Mouse (Mus musculus) hindbrain, embryonic 14.5 days (tissue): ENCODE data around the gene Bst1. TPM values are rescaled to one million over a fixed set of nuclear protein-coding genes. Genes with fewer than 3 reads are reported as not detected.

Source experiments
- polyA plus RNA-seq: library from polyadenylated mRNA; unstranded; fragments of >200 nt; fragmentation: Nextera tagmentation; extraction: Ambion mirVana; gene quantifications from 2 replicates; pipeline ENCODE4 v1.2.1, GENCODE M21; 2014

Gene Bst1
- polyA plus RNA-seq, 1 experiment from 2014 or later = not detected

Other genes with a start within 250 kb of the Bst1 start
- 6.1 and 6.3 TPM in 2 replicates for gene Cc2d2a, start 156.5 kb upstream of the Bst1 start, polyA plus RNA-seq
- gene Fbxl5, start 2.8 kb downstream of the Bst1 start, polyA plus RNA-seq = 89.6 and 103 TPM in 2 replicates
- gene Cd38, start 49.7 kb downstream of the Bst1 start, polyA plus RNA-seq = 3.3 and 5.2 TPM in 2 replicates
- 0.70 TPM in 1 of 2 replicates, not detected in the other for gene Gm7879, start 94.3 kb downstream of the Bst1 start, polyA plus RNA-seq
- 5.5 and 5.8 TPM in 2 replicates for gene Fgfbp1, start 162.9 kb downstream of the Bst1 start, polyA plus RNA-seq